Mouse (Mus musculus): ENCODE results near the gene Dnaja3. TPM values are rescaled to one million over a fixed set of nuclear protein-coding genes. Genes with fewer than 3 reads are reported as not detected.

The Dnaja3 gene
- total RNA-seq, 2 experiments from 2014 or later, result 61.2 to 65.4 TPM

- no peak for DNase-seq (ENCODE audit: low spot score in 2 of 2)
- H3K27ac ChIP-seq, result no peak overlapping the region
These were observed 848 bp upstream of the Dnaja3 start for GRCm38 (mm10) chr16:4638891-4639390.

GRCm38 (mm10) chr16:4640267-4641005, 647 bp downstream of the Dnaja3 start:
- Histone ChIP-seq H3K4me3 (peak overlapping the region; percentile 62), H3K27ac (peak overlapping the region; percentile 82)
- no peak for TF ChIP-seq CTCF (conservative IDR thresholded peaks at IDR 0.05)
- no peak for DNase-seq (ENCODE audit: low spot score in 2 of 2)

More at GRCm38 (mm10) chr16:4638891-4639390, 848 bp upstream of the Dnaja3 start:
- no peak for TF ChIP-seq CTCF (conservative IDR thresholded peaks at IDR 0.05)
- no peak overlapping the region for H3K4me3 ChIP-seq

- TF ChIP-seq CTCF (conservative IDR thresholded peaks at IDR 0.05), result no peak
- no peak for DNase-seq (ENCODE audit: low spot score in 2 of 2)
- H3K27ac ChIP-seq, result peak overlapping the region; percentile 82
- H3K4me3 ChIP-seq, result peak overlapping the region; percentile 62; the same call in 1 of the 2 replicates
These were observed 1.5 kb downstream of the Dnaja3 start for GRCm38 (mm10) chr16:4641119-4641838.

GRCm38 (mm10) chr16:4642190-4642589, 2.4 kb downstream of the Dnaja3 start:
- TF ChIP-seq CTCF (conservative IDR thresholded peaks at IDR 0.05), result no peak
- DNase-seq (ENCODE audit: low spot score in 2 of 2), result no peak
- H3K4me3 ChIP-seq, result no peak overlapping the region
- peak overlapping the region; percentile 60 for H3K27ac ChIP-seq

GRCm38 (mm10) chr16:4642937-4643336, 3.1 kb downstream of the Dnaja3 start:
- no peak for DNase-seq (ENCODE audit: low spot score in 2 of 2)
- Histone ChIP-seq H3K27ac (peak overlapping the region; percentile 60; the same call in 1 of the 2 replicates), H3K4me3 (no peak overlapping the region)
- TF ChIP-seq CTCF (conservative IDR thresholded peaks at IDR 0.05), result no peak

- peak overlapping the region; percentile 60 for H3K27ac ChIP-seq
- H3K4me3 ChIP-seq, result no peak overlapping the region
- 0 out of 2 replicates have a peak, but pooled peaks have one; percentile 18 for TF ChIP-seq CTCF (conservative IDR thresholded peaks at IDR 0.05)
- DNase-seq (ENCODE audit: low spot score in 2 of 2), result peak; percentile 72 to 82
These were observed 4.1 kb downstream of the Dnaja3 start for GRCm38 (mm10) chr16:4643670-4644419.

- TF ChIP-seq CTCF (conservative IDR thresholded peaks at IDR 0.05), result no peak
- H3K4me3 ChIP-seq, result no peak overlapping the region
- H3K27ac ChIP-seq, result no peak overlapping the region
- no peak for DNase-seq (ENCODE audit: low spot score in 2 of 2)
These were observed 6.1 kb downstream of the Dnaja3 start for GRCm38 (mm10) chr16:4645867-4646266.

GRCm38 (mm10) chr16:4646831-4647230, 7.0 kb downstream of the Dnaja3 start:
- Histone ChIP-seq H3K4me3 (no peak overlapping the region), H3K27ac (0 out of 2 replicates have a peak overlapping the region, but pooled peaks have one; percentile 52)
- no peak for TF ChIP-seq CTCF (conservative IDR thresholded peaks at IDR 0.05)
- DNase-seq (ENCODE audit: low spot score in 2 of 2), result no peak

- Histone ChIP-seq H3K27ac (peak overlapping the region; percentile 52), H3K4me3 (no peak overlapping the region)
- TF ChIP-seq CTCF (conservative IDR thresholded peaks at IDR 0.05), result no peak
- DNase-seq (ENCODE audit: low spot score in 2 of 2), result no peak
These were observed 7.9 kb downstream of the Dnaja3 start for GRCm38 (mm10) chr16:4647651-4648141.

GRCm38 (mm10) chr16:4648416-4649023, 8.7 kb downstream of the Dnaja3 start:
- H3K4me3 ChIP-seq, result no peak overlapping the region
- no peak for TF ChIP-seq CTCF (conservative IDR thresholded peaks at IDR 0.05)
- no peak overlapping the region for H3K27ac ChIP-seq
- DNase-seq (ENCODE audit: low spot score in 2 of 2), result no peak

- TF ChIP-seq CTCF (conservative IDR thresholded peaks at IDR 0.05), result no peak
- Histone ChIP-seq H3K4me3 (no peak overlapping the region), H3K27ac (no peak overlapping the region)
- DNase-seq (ENCODE audit: low spot score in 2 of 2), result no peak
These were observed 9.4 kb downstream of the Dnaja3 start for GRCm38 (mm10) chr16:4649211-4649610.

- no peak overlapping the region for H3K27ac ChIP-seq
- no peak overlapping the region for H3K4me3 ChIP-seq
- TF ChIP-seq CTCF (conservative IDR thresholded peaks at IDR 0.05), result no peak
- no peak for DNase-seq (ENCODE audit: low spot score in 2 of 2)
These were observed 9.9 kb downstream of the Dnaja3 start for GRCm38 (mm10) chr16:4649692-4650091.

All from layer of hippocampus, adult 2 months (tissue).